Mouse (Mus musculus): ENCODE data around the gene Dglucy. TPM values are rescaled to one million over a fixed set of nuclear protein-coding genes. Genes with fewer than 3 reads are reported as not detected.

The Dglucy gene
- polyA plus RNA-seq, 1 experiment from 2014 or later, result 5.3 TPM

DNA sequence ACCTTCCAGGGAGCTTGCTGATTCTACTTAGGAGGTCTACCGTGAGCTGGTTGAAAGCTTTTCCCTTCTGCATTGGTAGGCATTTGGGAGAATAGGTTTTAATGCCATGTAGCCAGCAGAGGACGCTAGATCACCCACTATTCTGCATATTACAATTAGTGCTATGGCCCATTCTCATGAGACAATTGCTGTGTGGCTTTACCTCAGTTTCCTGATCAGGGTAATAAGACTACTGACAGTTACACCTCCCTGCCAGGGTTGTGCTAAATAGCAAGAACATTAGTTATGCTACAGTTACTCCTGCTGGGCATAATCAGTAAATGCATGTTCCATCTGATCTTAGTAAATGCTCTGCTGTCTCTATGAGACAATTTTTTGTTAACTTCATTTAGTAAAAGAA lies 67.0 kb downstream of the Dglucy start:
- H3K9me3 ChIP-seq (replicated peaks), result no peaks in the 10 kb centered on the region
- H3K36me3 ChIP-seq, result no peaks in the 10 kb centered on the region
- H3K9ac ChIP-seq, result no peak overlapping the region
- no peak overlapping the region for H3K4me3 ChIP-seq
- no peak overlapping the region for H3K4me2 ChIP-seq
- 0 out of 2 replicates have a peak, but pooled peaks cover 3% of the 10 kb centered on the region for H3K4me1 ChIP-seq (replicated peaks)
- no peaks in the 10 kb centered on the region for H3K27me3 ChIP-seq
- no peak overlapping the region for H3K27ac ChIP-seq
- 28% methylated on average over 2 of the region's 2 CpGs for WGBS
- ATAC-seq (replicated peaks; ENCODE audit: insufficient number of reproducible peaks, insufficient read depth, low FRiP score, low read depth), result no peak

- WGBS, result 33% methylated on average over 1 of the region's 1 CpGs
- no peak overlapping the region for H3K4me2 ChIP-seq
- no peaks in the 10 kb centered on the region for H3K36me3 ChIP-seq
- H3K4me3 ChIP-seq, result no peak overlapping the region
- no peaks in the 10 kb centered on the region for H3K27me3 ChIP-seq
- H3K9me3 ChIP-seq (replicated peaks), result no peaks in the 10 kb centered on the region
- ATAC-seq (replicated peaks; ENCODE audit: insufficient number of reproducible peaks, insufficient read depth, low FRiP score, low read depth), result no peak
- no peak overlapping the region for H3K27ac ChIP-seq
- no peak overlapping the region for H3K9ac ChIP-seq
- H3K4me1 ChIP-seq (replicated peaks), result no peaks in the 10 kb centered on the region
Observed at GRCm38 (mm10) chr12:100846566-100846965, 67.7 kb downstream of the Dglucy start.

DNA sequence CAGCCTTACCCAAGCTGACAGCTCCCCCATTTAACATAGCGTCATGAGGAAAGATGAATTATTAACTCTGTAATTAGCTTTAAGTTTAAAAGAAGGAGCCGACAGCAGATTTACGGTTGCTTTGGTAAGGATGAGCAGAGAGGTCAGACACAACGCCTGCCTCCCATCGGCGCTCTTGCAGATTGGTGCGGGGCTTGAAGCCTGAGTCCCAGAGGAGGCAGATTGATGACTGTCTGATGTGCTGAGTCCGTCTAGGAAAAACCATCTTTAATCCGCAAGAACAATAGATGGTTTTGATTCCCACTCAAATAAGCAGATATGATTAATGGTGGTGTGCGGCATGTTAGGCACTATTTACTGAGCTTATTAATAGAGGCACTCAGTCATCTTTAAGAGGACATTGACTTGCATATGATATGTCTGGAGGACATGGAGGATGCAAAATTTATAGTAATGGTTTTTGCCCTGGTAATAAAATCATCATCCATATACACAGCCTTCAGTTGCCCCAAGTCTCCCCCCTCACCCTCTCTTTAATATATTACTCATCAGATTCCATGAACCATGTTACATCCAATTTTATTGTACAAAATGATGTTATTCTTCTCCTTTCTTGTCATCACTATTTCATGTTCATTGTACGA lies 68.7 kb downstream of the Dglucy start:
- no peak overlapping the region for H3K9ac ChIP-seq
- 72% methylated on average over 11 of the region's 11 CpGs for WGBS
- no peaks in the 10 kb centered on the region for H3K27me3 ChIP-seq
- no peaks in the 10 kb centered on the region for H3K36me3 ChIP-seq
- H3K4me1 ChIP-seq (replicated peaks), result no peaks in the 10 kb centered on the region
- no peak overlapping the region for H3K4me2 ChIP-seq
- H3K4me3 ChIP-seq, result no peak overlapping the region
- H3K9me3 ChIP-seq (replicated peaks), result no peaks in the 10 kb centered on the region
- ATAC-seq (replicated peaks; ENCODE audit: insufficient number of reproducible peaks, insufficient read depth, low FRiP score, low read depth), result no peak
- no peak overlapping the region for H3K27ac ChIP-seq

DNA sequence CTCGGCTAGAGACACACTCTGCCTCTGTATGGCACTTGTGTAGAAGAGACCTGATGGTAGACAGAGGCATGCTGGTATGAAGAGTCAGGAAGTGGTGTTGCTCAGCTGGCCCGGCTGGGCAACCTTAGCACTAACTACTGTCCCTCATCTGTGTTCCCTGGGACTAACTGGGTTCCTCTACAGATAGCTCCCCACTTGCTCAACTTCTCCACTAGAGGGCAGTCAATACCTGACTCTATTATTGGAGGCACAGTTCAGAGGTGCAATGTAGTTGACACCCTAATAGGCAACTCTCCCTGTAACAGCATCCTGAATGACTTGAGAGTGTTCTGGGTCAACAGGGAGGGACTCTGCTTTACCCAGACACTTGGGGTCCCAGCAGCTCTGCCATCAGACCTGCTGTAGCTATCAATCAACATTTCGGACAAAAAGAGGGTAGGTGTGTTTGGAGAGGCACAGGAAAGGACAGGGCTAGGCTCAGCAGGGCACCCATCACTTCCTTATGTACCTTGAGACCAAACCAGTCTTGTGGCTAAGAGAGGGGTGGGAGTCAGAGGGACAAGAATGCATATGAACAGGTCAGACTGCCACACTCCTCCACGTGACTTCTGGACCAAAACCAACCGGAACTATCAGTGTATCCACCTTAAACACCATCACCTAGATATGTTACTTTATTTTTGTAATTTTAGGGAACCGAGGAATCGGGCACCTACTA lies 70.7 kb downstream of the Dglucy start:
- ATAC-seq (replicated peaks; ENCODE audit: insufficient number of reproducible peaks, insufficient read depth, low FRiP score, low read depth), result 0 out of 2 replicates have a peak, but pooled peaks have one; percentile 32
- no peak overlapping the region for H3K9ac ChIP-seq
- H3K27me3 ChIP-seq, result no peaks in the 10 kb centered on the region
- WGBS, result 66% methylated on average over 7 of the region's 7 CpGs
- no peaks in the 10 kb centered on the region for H3K36me3 ChIP-seq
- H3K9me3 ChIP-seq (replicated peaks), result no peaks in the 10 kb centered on the region
- H3K27ac ChIP-seq, result no peak overlapping the region
- no peak overlapping the region for H3K4me2 ChIP-seq
- H3K4me1 ChIP-seq (replicated peaks), result no peaks in the 10 kb centered on the region
- H3K4me3 ChIP-seq, result no peak overlapping the region

DNA sequence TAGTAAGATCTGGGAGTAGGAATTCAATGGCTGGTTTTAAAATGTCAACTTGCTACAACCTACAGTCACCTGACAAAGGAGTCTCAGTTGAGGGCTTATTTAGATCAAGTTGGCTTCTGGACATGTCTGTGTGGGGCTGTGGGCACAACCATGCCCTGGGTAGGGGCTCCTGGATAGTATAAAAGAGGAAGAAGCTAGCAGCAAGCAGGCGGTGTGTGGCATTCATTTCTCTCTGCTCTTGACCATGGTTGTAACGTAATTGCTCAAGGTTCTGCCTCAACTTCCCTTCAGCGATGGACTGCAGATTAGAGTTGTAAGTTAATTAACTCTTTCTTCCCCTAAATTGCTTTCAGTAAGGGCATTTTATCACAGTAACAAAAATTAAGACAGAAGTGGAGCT lies 73.5 kb downstream of the Dglucy start:
- no peaks in the 10 kb centered on the region for H3K36me3 ChIP-seq
- H3K4me3 ChIP-seq, result no peak overlapping the region
- no peak overlapping the region for H3K27ac ChIP-seq
- H3K9me3 ChIP-seq (replicated peaks), result no peaks in the 10 kb centered on the region
- H3K4me2 ChIP-seq, result no peak overlapping the region
- WGBS, result 80% methylated on average over 3 of the region's 3 CpGs
- H3K9ac ChIP-seq, result no peak overlapping the region
- H3K4me1 ChIP-seq (replicated peaks), result no peaks in the 10 kb centered on the region
- ATAC-seq (replicated peaks; ENCODE audit: insufficient number of reproducible peaks, insufficient read depth, low FRiP score, low read depth), result no peak
- H3K27me3 ChIP-seq, result no peaks in the 10 kb centered on the region

- 65% methylated on average over 2 of the region's 2 CpGs for WGBS
- no peaks in the 10 kb centered on the region for H3K9me3 ChIP-seq (replicated peaks)
- no peak for ATAC-seq (replicated peaks; ENCODE audit: insufficient number of reproducible peaks, insufficient read depth, low FRiP score, low read depth)
- no peak overlapping the region for H3K4me3 ChIP-seq
- no peak overlapping the region for H3K9ac ChIP-seq
- H3K4me2 ChIP-seq, result no peak overlapping the region
- H3K36me3 ChIP-seq, result no peaks in the 10 kb centered on the region
- H3K27ac ChIP-seq, result no peak overlapping the region
- no peaks in the 10 kb centered on the region for H3K27me3 ChIP-seq
- no peaks in the 10 kb centered on the region for H3K4me1 ChIP-seq (replicated peaks)
Observed at GRCm38 (mm10) chr12:100856337-100856736, 77.5 kb downstream of the Dglucy start.

- no peaks in the 10 kb centered on the region for H3K4me1 ChIP-seq (replicated peaks)
- no peak overlapping the region for H3K27ac ChIP-seq
- H3K27me3 ChIP-seq, result no peaks in the 10 kb centered on the region
- no peak overlapping the region for H3K4me2 ChIP-seq
- H3K36me3 ChIP-seq, result no peaks in the 10 kb centered on the region
- WGBS, result 71% methylated on average over 7 of the region's 7 CpGs
- H3K4me3 ChIP-seq, result no peak overlapping the region
- H3K9me3 ChIP-seq (replicated peaks), result no peaks in the 10 kb centered on the region
- ATAC-seq (replicated peaks; ENCODE audit: insufficient number of reproducible peaks, insufficient read depth, low FRiP score, low read depth), result no peak
- H3K9ac ChIP-seq, result no peak overlapping the region
Observed at GRCm38 (mm10) chr12:100857791-100858190, 78.9 kb downstream of the Dglucy start.

DNA sequence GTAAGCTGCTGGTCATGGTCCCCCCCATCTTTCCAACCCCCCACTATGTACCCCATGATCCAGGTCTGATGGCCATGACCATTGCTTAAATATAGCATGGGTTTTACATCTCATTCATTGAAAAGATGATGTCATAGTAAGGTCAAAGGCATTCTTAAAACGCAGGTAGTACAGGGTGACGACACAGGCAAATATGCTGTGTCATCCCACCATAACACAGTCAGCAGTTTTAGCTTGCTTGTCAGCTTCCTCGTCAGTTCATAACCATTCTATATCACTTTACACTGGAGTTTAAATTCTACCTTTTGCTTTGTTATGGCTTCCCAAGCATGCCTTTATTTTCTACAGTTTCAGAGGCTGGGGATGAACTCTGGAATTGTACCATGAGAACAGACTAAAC lies 83.4 kb downstream of the Dglucy start:
- H3K9ac ChIP-seq, result no peak overlapping the region
- WGBS, result 79% methylated on average over 3 of the region's 3 CpGs
- no peaks in the 10 kb centered on the region for H3K9me3 ChIP-seq (replicated peaks)
- no peaks in the 10 kb centered on the region for H3K27me3 ChIP-seq
- ATAC-seq (replicated peaks; ENCODE audit: insufficient number of reproducible peaks, insufficient read depth, low FRiP score, low read depth), result no peak
- H3K4me3 ChIP-seq, result no peak overlapping the region
- no peak overlapping the region for H3K27ac ChIP-seq
- H3K4me1 ChIP-seq (replicated peaks), result no peaks in the 10 kb centered on the region
- H3K36me3 ChIP-seq, result no peaks in the 10 kb centered on the region
- H3K4me2 ChIP-seq, result no peak overlapping the region

DNA sequence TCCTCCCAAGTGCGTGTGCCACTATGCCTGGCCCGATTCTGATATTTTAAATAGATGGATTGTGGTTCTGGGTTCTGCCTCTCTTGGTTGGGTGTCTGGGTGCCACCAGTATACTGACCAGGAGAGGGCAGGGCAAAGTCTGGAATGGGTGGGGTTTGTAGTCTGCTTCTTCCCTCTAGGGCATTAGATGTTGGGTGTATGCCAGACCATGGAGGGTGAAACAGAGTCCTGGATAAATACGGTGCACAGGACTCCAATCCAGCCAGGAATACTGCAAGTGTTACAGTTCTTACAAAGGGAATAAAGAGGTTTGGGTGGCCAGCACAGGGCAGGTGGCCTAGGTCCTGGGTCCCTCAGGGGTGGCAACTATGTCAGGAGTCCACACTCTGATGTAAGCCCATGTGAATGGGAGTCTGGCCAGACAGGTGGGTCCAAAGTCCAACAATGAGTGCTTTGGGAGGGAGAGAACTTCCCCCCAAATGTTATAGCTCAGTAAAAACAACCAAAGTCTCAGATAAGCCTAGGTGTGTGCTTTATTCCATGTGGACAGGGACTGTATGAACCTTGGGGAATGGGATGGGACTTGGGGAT lies 84.1 kb downstream of the Dglucy start:
- Histone ChIP-seq H3K27me3 (no peaks in the 10 kb centered on the region), H3K4me3 (no peak overlapping the region), H3K27ac (no peak overlapping the region), H3K9me3 (replicated peaks) (no peaks in the 10 kb centered on the region), H3K4me2 (no peak overlapping the region), H3K4me1 (replicated peaks) (no peaks in the 10 kb centered on the region), H3K9ac (no peak overlapping the region), H3K36me3 (no peaks in the 10 kb centered on the region)
- ATAC-seq (replicated peaks; ENCODE audit: insufficient number of reproducible peaks, insufficient read depth, low FRiP score, low read depth), result no peak
- 77% methylated on average over 3 of the region's 3 CpGs for WGBS

GRCm38 (mm10) chr12:100865072-100865471 lies 86.2 kb downstream of the Dglucy start:
- ATAC-seq (replicated peaks; ENCODE audit: insufficient number of reproducible peaks, insufficient read depth, low FRiP score, low read depth), result no peak
- no peak overlapping the region for H3K4me2 ChIP-seq
- H3K27me3 ChIP-seq, result no peaks in the 10 kb centered on the region
- no peaks in the 10 kb centered on the region for H3K4me1 ChIP-seq (replicated peaks)
- H3K9ac ChIP-seq, result no peak overlapping the region
- no peaks in the 10 kb centered on the region for H3K36me3 ChIP-seq
- no peaks in the 10 kb centered on the region for H3K9me3 ChIP-seq (replicated peaks)
- no peak overlapping the region for H3K27ac ChIP-seq
- H3K4me3 ChIP-seq, result no peak overlapping the region

- no peaks in the 10 kb centered on the region for H3K27me3 ChIP-seq
- no peak overlapping the region for H3K4me3 ChIP-seq
- no peak overlapping the region for H3K27ac ChIP-seq
- 57% methylated on average over 11 of the region's 11 CpGs for WGBS
- no peaks in the 10 kb centered on the region for H3K36me3 ChIP-seq
- H3K9ac ChIP-seq, result no peak overlapping the region
- H3K9me3 ChIP-seq (replicated peaks), result no peaks in the 10 kb centered on the region
- no peak for ATAC-seq (replicated peaks; ENCODE audit: insufficient number of reproducible peaks, insufficient read depth, low FRiP score, low read depth)
- no peak overlapping the region for H3K4me2 ChIP-seq
- no peaks in the 10 kb centered on the region for H3K4me1 ChIP-seq (replicated peaks)
Observed at GRCm38 (mm10) chr12:100865509-100866078, 86.7 kb downstream of the Dglucy start.
